Mouse (Mus musculus) erythroid progenitor cell, adult 5-6 weeks (primary cell): Measurements from ENCODE around the gene Zfp541. TPM values are rescaled to one million over a fixed set of nuclear protein-coding genes. Genes with fewer than 3 reads are reported as not detected.

Experiments
- ATAC-seq: replicated peaks from 2 replicates; pipeline ENCODE4 v1.8.0; 2016; ENCODE audit warnings: moderate number of reproducible peaks, mild to moderate bottlenecking, moderate TSS enrichment, inconsistent platforms; ENCODE audit not compliant: poor library complexity, low FRiP score, severe bottlenecking
- total RNA-seq, 2 experiments: library from RNA; stranded (forward) in 1 of 2; stranded (reverse) in 1 of 2; fragments of 150-400 nt in 1 of 2; fragments of 186-747, 209-891 nt in 1 of 2; gene quantifications; 2 replicates each; pipeline versions ENCODE4 v1.2.3 to v1.2.4; 2015 to 2017; ENCODE audit warnings: low replicate concordance in 2 of 2

Zfp541 gene
- total RNA-seq, 2 experiments from 2014 or later, result not detected

DNA sequence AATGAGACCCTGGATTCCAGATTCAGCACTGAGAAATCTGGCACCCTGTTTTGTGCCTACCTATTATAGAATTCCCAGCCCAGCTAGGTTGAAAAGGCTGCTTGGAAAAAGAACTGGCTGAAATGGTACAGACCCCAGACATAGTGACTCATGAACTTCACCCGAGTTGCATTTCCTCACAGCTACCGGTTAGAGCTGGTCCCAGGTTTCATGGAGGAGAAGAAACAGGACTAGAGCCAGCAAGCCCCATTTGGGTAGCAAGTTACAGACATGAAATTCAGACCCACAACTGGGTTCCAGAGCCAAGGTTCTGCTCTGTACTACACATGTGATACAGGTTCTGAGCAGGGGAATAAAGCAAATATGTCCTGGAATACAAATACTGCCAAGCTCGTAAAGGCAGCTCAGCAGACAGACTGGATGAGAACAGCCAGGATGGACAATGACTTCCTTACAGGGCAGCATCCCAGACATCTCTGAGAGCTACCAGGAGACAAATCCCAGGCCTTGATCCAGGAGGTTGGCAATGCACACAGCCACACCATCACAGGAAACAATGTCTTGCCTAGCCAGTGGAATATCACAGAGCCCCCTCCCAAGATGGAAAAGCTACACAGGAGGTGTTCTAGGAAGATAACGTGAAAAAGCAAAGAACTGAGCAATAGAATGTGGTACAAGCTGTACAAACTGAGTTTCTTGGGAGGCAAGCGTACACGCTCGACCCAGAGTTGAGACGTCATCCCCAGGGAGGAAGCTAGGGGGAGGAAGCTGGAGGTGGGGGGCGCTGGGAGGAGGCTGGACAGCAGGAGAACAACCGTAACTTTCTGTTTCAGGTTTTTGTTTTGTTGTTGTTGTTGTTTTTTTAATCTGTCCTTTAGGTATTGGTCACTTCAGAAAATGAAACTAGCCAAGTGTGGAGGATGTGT, 18.5 kb upstream of the Zfp541 start:
- no peak for ATAC-seq

DNA sequence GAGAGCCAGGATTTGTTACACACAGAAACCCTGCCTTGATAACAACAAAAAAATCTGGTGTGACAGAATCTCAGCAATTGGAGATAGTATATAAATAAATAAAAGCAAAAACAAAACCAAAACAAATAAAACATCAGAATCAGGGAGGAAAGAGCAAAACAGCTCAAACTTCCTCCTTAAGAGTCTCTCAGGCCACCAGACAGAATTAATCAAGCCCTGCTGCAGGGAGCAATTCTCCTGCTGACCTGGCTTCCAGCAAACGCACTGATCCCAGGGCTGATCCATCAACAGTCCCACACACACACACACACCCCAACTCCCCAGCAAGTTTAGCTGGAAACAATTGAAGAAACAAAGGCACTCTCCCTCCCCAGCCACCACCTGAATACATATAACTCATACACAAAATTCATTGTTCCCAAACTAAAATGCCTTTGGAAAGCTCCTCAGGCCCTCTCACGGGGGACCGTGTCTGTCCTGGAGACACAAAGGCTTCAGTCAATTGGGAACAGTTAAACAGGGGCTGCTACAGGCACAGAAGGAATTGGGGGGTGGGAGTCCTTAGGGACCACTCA, 17.7 kb upstream of the Zfp541 start:
- ATAC-seq, result no peak

DNA sequence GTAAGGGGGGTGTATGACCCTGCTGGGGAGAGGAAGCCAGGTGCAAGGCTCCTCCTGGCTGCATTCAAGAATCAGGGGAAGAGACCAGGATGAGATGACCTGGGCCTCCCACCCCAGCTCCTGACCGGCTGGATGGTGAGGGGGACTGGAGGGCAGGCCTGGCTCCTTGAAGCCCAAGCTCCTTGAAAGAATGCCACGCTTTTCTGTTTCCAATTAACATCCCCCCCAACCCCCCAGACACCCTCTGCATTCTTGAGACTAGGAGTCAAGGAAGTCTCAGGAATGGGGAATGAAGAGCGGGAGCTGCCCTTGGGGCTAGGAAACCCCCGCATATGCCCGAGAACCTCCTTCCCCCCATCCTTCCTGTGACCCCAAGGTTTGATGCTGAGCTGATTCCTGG, 17.1 kb upstream of the Zfp541 start:
- no peak for ATAC-seq

DNA sequence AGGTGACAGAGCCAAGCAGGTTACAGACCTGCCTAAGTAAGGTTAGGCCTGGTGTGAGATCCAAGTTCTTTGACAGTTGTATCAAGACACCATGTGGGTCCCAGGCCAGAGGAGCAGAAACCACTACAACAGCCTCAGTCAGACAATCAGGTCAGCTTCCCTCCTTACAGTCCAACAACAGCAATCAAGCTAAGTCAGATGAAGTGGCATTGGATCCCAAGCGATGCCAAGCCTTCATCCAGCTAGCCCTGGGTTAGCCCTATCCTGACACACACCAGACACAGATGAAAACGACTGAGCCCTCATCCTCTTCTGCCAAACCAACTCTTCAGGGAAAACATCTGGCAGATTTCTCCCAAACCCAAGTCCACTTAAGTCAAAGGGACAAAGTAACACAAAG, 16.1 kb upstream of the Zfp541 start:
- no peak for ATAC-seq

DNA sequence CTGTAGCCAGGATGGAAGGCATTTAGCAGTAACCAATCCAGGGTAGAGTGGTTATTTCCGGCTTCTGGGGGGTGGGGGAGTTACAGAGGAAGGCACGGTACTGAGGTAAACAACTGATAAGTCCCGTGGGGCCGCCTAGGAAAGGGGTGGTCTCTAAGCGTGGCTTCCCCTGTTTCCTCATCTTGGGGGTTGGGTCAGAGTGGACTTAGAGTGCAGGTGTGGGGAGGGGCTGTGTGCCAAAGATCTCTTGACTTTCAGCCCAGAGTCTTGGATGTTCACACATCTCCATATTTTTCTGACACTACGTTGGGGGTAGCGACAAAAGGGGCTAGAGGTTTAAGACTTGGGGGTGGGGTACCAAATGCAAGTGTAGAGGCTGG, 15.5 kb upstream of the Zfp541 start:
- ATAC-seq, result no peak

DNA sequence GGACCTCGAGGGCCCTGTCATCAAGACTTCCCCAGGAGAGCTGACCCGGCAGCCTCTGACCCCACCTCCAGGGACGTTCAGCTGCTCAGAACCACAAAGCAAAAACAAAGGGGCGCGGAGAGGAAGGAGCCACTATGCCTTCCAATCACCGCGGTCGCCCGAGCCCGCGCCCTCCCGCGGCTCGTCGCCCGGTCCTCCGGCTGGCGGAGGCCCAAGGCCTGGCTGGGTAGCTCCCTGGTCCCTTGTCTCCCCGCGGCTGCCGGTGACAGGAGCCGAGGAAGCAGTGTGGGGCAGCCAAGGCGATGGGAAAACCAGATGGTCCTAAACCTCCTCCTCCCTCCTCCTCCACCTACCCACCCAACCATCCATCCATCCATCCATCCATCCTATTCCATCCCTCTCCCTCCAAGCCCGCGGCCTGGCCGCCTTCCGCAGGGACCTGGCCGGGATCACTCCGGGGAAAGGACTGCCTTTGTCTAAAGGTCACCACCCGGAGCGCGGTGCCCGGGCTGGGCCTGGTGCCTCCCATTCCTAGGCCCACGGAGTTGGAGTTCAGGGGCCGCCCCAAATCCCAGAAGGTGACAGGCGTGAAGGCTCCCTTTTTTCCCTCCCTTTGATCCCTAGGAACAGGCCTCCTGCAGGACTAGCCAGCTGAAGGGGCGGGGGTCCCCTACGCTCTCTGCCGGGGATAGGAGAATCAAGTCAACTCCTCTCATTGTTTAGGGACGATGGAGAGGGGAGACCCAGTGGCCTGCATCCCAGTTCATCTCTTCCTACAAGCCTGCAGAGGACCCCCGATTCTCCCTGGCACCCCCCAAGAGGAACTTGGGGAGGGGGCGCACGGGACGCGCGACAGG, 14.9 kb upstream of the Zfp541 start:
- peak; percentile 40 for ATAC-seq

DNA sequence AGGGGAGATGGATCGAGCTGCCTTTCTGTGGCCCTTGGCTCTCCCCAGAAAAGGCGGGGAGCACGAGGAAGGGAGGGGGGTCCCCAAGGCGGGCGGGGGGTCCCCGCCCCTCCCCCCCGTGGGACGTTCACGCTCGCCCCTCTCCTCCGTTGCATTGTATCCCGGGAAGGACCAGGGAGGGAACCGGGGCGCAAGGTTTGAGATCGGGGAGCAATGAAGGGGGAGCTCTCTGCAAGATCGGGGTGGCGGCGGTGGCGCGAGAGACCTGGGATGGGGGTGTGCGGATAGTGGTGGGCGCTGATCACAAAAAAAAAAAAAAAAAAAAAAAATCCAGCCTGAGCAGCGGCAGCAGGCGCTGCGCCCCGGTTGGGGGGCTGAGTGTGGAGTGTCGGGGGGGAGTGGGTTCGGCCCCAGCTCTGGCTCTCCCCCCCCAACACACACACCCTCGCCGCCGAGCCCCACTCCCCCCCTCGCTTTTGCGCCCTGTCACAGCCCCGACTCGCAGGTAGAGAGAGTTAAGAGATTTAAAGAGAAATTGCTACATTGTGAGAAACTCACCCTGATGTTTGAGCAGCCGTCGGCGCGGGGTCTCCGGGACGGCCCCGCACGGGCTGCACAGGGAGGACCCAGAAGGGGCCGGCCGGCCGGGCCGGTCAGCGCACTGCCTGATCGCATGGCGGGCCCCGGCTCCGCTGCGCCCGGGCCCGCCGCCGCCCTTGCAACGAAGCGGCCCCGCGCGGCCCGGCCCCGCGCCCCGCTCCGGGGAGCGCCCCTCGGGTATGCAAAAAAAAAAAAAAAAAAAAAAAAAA, 14.1 kb upstream of the Zfp541 start, which contains the start of gene Bicra:
Gene Bicra (minus strand): TSS at position 584 of the 809 bp plus-strand sequence.
- no peak for ATAC-seq

DNA sequence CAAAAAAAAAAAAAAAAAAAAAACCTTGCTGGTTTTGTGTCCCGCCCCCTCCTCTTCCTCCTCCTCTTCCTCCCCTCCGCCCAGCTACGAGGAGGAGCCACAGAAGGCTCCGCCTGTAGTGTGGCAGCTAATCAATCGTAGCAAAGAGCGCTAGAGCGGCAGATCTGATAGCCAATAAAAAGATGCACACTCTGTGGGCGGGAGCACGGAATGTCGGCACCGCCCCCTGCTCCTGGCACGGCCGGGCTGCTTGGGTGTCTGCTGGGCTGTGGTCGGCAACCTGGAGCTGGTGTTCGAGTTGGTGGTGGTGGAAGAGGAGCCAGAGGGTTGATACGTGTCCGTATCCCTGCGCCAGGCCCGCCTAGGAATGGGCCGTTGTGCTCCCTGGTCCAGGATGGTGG, 13.4 kb upstream of the Zfp541 start:
- peak; percentile 75 for ATAC-seq

DNA sequence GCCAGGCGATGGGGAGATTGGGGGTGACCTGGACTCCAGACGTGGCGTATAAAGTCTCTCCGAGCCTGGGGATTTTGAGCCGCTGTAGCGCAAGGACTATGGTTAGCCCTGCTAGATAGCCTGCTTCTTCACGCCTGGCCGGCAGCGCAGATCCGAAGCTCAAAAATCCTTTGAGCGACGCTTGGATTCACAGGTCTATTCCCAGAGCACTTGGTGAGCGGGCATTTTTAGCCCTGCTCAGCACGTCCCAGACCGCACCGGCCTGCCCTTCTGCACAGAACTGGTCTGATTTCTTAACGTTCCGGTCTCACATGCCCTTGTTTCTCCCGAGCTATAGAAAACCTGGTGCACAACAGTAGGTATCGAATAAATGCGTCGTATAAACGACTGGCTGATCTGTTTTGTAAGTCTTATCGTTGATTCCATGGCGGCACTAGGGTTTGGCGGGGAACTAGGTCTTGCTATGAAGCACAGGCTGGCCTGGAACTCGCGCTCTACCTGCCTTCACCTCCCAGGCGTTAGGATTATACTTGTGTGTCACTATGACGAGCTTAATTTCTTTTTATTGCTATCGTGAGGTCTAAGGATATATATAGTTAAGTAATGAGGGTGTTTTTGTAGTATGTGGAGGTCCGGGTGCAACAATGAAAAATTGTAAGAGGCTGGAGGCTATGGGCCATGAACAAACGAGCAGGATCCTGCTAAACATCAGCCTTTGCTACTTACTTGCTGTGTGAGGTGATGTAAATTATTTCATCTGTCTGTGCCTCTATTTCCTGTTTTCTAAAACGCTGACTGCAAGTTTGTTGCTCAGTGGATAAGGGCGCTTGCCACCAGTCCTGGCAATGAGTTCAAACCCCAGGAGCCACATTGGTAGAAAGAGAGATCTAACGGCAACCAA, 12.7 kb upstream of the Zfp541 start:
- ATAC-seq, result 0 out of 2 replicates have a peak, but pooled peaks have one; percentile 3

DNA sequence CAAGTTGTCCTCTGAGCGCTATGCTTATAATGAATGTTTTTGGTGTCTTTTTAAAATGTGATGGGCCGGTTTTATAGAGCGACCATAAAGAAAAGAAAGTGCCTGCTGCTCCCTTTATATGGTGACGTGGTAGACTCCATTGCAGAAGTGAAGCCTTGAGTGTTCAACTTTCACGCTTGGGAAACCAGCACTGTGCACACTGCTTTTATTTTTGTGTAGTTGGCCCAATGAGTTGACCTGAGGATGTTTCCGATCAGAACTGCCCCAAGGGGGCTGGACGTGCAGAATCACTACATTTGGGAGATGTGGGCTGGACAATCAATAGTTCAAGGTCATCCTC, 12.1 kb upstream of the Zfp541 start:
- no peak for ATAC-seq

DNA sequence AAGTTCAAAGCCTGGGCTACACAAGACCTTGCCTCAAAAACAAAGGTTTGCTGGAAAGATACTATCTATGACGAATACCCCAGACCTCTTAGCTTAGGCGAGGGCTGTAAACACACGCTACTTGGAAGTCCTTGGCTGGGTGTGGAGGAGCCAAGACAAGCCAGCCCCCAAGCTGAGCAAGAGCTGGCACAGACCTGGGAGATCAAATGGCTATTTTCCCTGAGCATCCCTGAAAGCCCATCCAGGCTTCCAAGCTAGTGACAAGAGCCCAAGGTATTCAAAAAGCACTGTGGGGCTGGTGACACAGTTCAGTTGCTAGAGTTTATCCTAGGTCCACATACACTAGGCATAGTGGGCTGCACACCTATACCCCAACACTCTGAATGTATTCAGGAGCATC, 11.0 kb upstream of the Zfp541 start:
- no peak for ATAC-seq

DNA sequence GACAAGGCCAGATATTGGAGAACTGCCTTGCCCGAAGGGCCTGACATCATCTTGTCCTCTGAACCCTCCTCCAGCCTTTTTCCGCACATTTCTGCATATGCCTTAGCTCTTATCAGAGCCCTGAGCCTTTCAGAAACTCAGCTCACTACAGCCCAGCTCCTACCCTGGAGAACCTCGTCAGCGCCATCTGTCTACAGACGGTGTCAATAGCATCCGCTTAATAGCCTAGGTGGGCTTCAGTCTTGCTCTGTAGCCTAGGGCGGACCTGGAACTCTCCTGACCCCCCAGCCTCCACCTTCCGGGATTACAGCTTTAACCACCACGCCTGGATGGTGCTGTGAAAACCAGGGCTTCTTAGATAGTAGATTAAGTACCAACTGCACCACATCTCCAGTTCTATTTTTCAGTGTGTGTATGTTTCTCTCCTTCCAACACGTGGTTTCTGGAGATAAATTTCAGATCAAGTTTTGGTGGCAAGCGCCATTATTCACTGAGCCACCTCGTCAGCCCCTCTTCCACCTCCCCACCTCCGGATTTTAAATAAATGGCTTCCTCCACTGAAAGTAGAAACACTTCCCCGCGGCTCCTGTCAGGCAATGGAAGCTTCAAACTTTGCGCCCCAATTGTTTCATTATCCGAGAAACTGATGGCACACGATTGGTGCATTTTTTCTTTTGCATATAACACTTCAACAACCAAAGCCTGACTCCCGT, 9.6 kb upstream of the Zfp541 start:
- ATAC-seq, result peak; percentile 63

DNA sequence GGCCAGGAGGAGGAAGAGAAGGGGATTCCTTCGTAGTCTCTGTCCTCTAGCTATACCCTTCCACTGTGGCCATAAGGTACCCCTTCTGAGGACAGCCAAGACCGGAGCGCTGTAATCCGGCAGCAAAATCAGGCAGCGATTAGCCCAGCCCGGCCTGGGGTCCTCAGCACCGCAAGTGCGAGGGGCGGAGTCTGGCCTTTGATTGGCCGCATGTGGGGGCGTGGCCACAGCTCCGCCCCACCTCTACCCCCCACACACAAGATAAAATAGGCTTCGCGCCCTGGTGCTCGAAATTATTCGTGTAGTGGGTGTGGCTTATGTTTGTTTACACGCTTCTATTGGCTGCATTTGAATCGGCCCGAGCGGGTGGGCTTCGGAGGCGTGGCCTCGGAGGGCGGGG, 8.9 kb upstream of the Zfp541 start:
- ATAC-seq, result peak; percentile 74

DNA sequence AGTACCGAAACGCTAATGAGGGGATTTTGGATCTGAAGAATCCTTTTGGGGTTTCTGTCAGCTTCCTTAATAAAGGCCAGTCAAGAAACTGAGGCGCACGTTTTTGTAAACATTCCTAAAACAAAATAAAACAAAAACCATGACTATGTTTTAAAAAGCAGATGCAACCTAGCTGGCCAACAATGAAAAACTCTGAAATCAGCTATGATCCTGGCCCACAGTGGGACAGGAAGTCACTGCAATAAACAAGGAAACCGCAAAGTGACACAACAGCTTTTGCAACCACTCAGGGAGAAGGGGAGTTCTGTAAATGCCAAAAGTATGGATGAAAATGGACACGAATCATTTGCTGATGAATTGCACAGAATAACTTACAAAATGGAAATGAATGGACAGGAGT, 8.5 kb upstream of the Zfp541 start:
- ATAC-seq, result no peak

DNA sequence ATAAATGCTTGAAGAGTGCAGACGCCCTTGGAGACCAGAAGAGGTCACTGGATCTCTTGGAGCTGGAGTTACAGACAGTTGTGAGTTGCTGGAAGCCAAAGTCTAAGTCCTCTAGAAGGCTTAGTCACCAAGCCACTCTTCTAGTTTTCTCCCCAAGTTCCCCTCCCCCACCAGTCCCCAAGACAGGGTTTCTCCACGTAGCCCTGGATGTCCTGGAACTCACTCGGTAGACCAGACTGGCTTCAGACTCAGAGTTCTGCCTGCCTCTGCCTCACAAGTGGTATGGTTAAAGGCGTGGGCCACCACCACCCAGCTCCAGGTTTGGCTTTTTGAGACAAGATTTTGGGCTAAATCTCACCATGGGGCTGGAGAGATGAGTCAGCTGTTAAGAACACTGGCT, 6.6 kb upstream of the Zfp541 start:
- no peak for ATAC-seq

DNA sequence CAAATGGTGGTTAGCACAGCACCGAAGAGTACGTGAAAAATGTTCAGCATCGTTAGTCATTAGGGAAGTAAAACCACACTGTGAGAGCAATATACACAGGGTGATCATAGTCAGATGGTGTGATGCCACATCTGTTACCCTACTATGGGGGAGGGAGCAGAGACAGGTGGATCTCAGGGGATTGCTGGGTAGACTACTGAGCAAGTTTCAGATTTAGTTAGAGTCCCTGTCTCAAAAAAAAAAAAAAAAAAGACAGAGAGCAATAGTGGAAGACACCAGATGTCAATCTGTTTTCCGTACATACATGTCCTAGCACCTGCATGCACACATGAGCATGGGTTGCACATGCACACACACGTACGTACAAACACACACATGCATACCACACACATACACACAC, 5.9 kb upstream of the Zfp541 start:
- ATAC-seq, result no peak

DNA sequence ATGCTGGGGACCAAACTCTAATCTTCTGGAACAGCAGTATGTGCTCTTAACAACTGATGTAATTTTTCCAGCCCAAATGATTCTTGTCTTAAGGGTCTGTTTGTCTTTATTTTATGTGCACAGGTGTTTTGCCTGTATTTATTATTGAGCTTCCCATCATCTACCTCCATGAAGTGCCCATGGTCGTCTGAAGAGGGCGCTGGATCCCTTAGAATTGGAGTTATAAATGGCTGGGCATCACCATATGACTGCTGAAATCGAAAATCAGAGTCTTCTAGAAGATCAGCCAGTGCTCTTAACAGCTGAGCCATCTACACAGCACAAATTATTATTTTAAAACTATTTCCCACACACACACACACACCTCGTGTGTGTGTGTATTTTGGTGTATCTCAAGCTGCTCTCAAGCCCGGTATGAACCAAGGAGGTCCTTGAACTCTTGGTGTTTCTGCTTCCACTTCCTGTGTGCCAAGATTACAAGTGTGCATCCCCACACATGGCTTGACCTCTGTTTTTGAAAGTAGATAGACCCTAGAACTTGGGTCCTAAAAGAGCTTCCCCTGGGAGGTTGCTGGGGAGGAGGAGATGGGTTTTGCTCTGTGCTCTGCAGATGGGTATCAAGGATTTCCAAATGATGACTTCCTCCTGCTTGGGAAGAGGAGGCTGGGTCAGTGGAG, 5.0 kb upstream of the Zfp541 start:
- no peak for ATAC-seq

DNA sequence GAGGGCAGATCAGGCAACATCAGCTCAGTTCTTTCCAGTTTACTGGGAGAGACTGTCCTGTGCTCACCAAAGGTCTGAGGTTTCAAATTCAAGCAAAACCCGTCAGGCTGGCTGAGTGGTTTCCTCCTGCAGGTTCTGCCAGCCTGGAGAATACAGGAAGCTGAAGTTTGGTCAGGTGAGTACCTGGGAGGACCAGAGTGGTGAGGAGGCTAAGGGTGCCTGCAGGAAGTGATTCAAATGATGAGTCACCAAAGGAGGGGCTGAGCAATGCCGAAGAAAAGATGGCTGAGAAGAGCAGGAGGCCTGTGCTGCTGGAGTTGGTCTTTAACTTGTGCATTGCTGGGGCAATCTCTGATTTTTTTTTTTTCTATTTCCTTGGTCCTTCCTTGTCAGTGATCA, 4.5 kb upstream of the Zfp541 start:
- ATAC-seq, result no peak
